13 mouse cellular contexts compared by ENCODE assay signal in the genomic region with DNA sequence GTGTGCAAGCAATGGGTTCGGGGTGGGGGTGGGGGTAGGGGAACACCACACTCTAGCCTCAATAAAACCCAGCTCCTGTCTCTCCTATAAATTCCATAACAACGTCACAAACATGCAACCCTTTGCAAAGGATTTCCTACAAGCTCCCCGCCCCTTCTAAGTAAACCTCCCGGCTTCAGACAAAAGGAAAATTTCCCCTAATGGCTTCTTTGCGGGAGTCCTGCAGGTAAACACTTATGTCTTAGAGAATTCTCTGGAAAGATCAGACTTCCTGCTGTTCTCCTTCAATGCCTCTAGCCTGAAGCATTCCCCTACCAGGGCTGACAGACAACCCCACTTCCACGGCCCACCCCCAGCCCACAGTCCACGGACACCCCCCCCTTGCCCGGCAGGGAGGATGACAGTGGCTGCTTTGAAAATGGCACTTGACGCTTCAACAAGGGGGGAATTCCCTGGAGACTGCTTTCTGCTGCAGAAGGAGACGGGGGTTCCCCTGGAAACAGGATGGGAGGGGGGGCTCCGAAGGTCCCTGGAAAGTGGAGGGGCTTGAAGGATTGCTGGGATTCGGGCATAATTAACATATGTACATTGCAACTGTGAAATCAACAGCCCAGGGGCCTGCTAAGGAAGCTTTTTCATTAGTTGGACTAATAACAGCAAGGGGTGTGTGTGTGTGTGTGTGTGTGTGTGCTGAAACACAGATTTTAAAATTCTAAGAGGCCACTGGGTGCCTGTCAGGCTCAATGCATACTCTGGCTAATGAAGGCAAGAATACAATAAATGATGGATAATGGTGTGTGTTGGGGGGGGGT. TPM values are rescaled to one million over a fixed set of nuclear protein-coding genes. Genes with fewer than 3 reads are reported as not detected.
DNase-seq lines count a peak whose midpoint lies in the region; ATAC-seq and TF ChIP-seq lines count a peak whose summit lies in the region.
"Had no signal": no experiment of that assay in that cellular context is flagged by ENCODE, and none has a peak within 500 bp of the region (broad histone marks: within the 10 kb centered on the region; RNA-seq: fewer than 3 reads in every experiment).

No protein-coding gene starts in this region.

- TF ChIP-seq EP300 in stomach, postnatal 0 days (optimal IDR thresholded peaks at IDR 0.05): no peak

- 8% methylated on average over 12 of the region's 12 CpGs for WGBS in hindbrain, embryonic 11.5 days
- 22% methylated on average over 12 of the region's 12 CpGs for WGBS in stomach, postnatal 0 days
- 12% methylated on average over 12 of the region's 12 CpGs for WGBS in cerebellum, adult 2 months

- ATAC-seq in hindbrain, embryonic 11.5 days (ENCODE audit: low FRiP score): peak; percentile 74
- ATAC-seq in stomach, postnatal 0 days (ENCODE audit: low FRiP score, low TSS enrichment): no peak; the same call in 1 of the 2 replicates

- peak overlapping the region; percentile 51 for H3K27ac ChIP-seq in hindbrain, embryonic 11.5 days (ENCODE audit: low read depth, low read length)
- H3K27ac ChIP-seq in stomach, postnatal 0 days (replicated peaks): no peak overlapping the region
- no peak overlapping the region for H3K27ac ChIP-seq in cerebellum, adult 2 months (ENCODE audit: insufficient read depth, low read length)

- H3K4me2 ChIP-seq in hindbrain, embryonic 11.5 days (replicated peaks; ENCODE audit: low read depth, low read length): no peak overlapping the region
- H3K4me2 ChIP-seq in stomach, postnatal 0 days (replicated peaks; ENCODE audit: low read depth): no peak overlapping the region

- peaks cover 21% of the 10 kb centered on the region for H3K4me1 ChIP-seq in hindbrain, embryonic 11.5 days (replicated peaks; ENCODE audit: control insufficient read depth, insufficient read depth, low read length)
- H3K4me1 ChIP-seq in stomach, postnatal 0 days (replicated peaks; ENCODE audit: control insufficient read depth, insufficient read depth): no peaks in the 10 kb centered on the region
- no peaks in the 10 kb centered on the region for H3K4me1 ChIP-seq in cerebellum, adult 2 months (ENCODE audit: control insufficient read depth, insufficient read depth, low read length)

- H3K4me3 ChIP-seq in hindbrain, embryonic 11.5 days (ENCODE audit: low read depth, low read length): 0 out of 2 replicates have a peak overlapping the region, but pooled peaks have one; percentile 4
- H3K4me3 ChIP-seq in stomach, postnatal 0 days (ENCODE audit: low read depth, low read length): no peak overlapping the region
- H3K4me3 ChIP-seq in cerebellum, adult 2 months (replicated peaks; ENCODE audit: insufficient read depth, low read depth, low read length): no peak overlapping the region

- H3K9ac ChIP-seq in hindbrain, embryonic 11.5 days (ENCODE audit: low read depth, low read length): no peak overlapping the region; the same call in 1 of the 2 replicates
- no peak overlapping the region for H3K9ac ChIP-seq in stomach, postnatal 0 days (ENCODE audit: low read length)

- DNase-seq in lung, postnatal 36 days: peak; percentile 6
- no peak for DNase-seq in lung, postnatal 14 days
- peak; percentile 68 for DNase-seq in hindbrain, embryonic 11.5 days (ENCODE audit: low spot score)
- peak; percentile 65 for DNase-seq in mesoderm, embryonic 11.5 days (ENCODE audit: low read depth, low spot score)
- peak; percentile 27 for DNase-seq in stomach, postnatal 0 days (ENCODE audit: low spot score)
- DNase-seq in thymus, postnatal 36 days: no peak
- no peak for DNase-seq in cerebellum, adult 2 months
- no peak for DNase-seq in gastrocnemius, postnatal 25 days
- DNase-seq: adrenal gland, adult 2 months; cerebellum, adult 8-10 months; heart, postnatal 10 days; right cerebral cortex, postnatal 14 days; thymus, adult 18-20 months had no signal

- no peak for TF ChIP-seq CTCF in stomach, postnatal 0 days (IDR thresholded peaks at IDR 0.05; ENCODE audit: low read depth)
- no peak for TF ChIP-seq CTCF in cerebellum, adult 2 months (IDR thresholded peaks at IDR 0.05; ENCODE audit: borderline replicate concordance, insufficient read depth, low read depth, low read length)

- H3K27me3 ChIP-seq in hindbrain, embryonic 11.5 days (ENCODE audit: control insufficient read depth, insufficient read depth, low read length): no peaks in the 10 kb centered on the region
- no peaks in the 10 kb centered on the region for H3K27me3 ChIP-seq in stomach, postnatal 0 days (ENCODE audit: control insufficient read depth, insufficient read depth, low read length)
- H3K27me3 ChIP-seq in cerebellum, adult 2 months (ENCODE audit: control insufficient read depth, insufficient read depth, low read length): no peaks in the 10 kb centered on the region; the same call in 1 of the 2 replicates

- no peaks in the 10 kb centered on the region for H3K36me3 ChIP-seq in hindbrain, embryonic 11.5 days (ENCODE audit: control insufficient read depth, insufficient read depth, low read length)
- H3K36me3 ChIP-seq in stomach, postnatal 0 days (ENCODE audit: control insufficient read depth, insufficient read depth, low read length): no peaks in the 10 kb centered on the region

- H3K9me3 ChIP-seq in hindbrain, embryonic 11.5 days (ENCODE audit: control insufficient read depth, low read length): no peaks in the 10 kb centered on the region
- no peaks in the 10 kb centered on the region for H3K9me3 ChIP-seq in stomach, postnatal 0 days (ENCODE audit: control insufficient read depth, low read length)

- no peak for TF ChIP-seq POLR2A in cerebellum, adult 2 months (IDR thresholded peaks at IDR 0.05; ENCODE audit: borderline replicate concordance, insufficient read depth, low read length)

RNA-seq across cellular contexts. Expression of a gene that starts 24.4 kb away (rescaled TPM):
- 3.7 and 4.2 TPM in 2 replicates for polyA plus RNA-seq in hindbrain, embryonic 11.5 days (2014; fragmentation: Nextera tagmentation; extraction: Ambion mirVana)
- polyA plus RNA-seq in stomach, postnatal 0 days (2015; fragmentation: Nextera tagmentation; extraction: Ambion mirVana): 4.8 and 5.3 TPM in 2 replicates
- 7.5 and 8.4 TPM in 2 replicates for polyA plus RNA-seq in cerebellum, adult 2 months (2012; rRNA removed)
- total RNA-seq in gastrocnemius, postnatal 25 days (2021): under 1 TPM in 1 of 2 experiments, not detected in 1; 0.13 TPM

RNA-seq across cellular contexts. Expression of a gene that starts 50.4 kb away (rescaled TPM):
- polyA plus RNA-seq in hindbrain, embryonic 11.5 days (2014; fragmentation: Nextera tagmentation; extraction: Ambion mirVana): 128 and 142 TPM in 2 replicates
- polyA plus RNA-seq in stomach, postnatal 0 days (2015; fragmentation: Nextera tagmentation; extraction: Ambion mirVana): 64.6 and 65.9 TPM in 2 replicates
- 25.1 and 25.3 TPM in 2 replicates for polyA plus RNA-seq in cerebellum, adult 2 months (2012; rRNA removed)
- total RNA-seq in gastrocnemius, postnatal 25 days (2021): 1 to 10 TPM; 7.8 TPM

RNA-seq across cellular contexts. Expression of a gene that starts 55.0 kb away (rescaled TPM):
- polyA plus RNA-seq in hindbrain, embryonic 11.5 days (2014; fragmentation: Nextera tagmentation; extraction: Ambion mirVana): 75.5 and 79.4 TPM in 2 replicates
- polyA plus RNA-seq in stomach, postnatal 0 days (2015; fragmentation: Nextera tagmentation; extraction: Ambion mirVana): 91.2 and 97.2 TPM in 2 replicates
- polyA plus RNA-seq in cerebellum, adult 2 months (2012; rRNA removed): 102 and 111 TPM in 2 replicates
- total RNA-seq in gastrocnemius, postnatal 25 days (2021): 100 to 1,000 TPM; 102 to 122 TPM

Comparison
In these comparisons a context has a peak if more than half of its experiments do, and no peak if none do; other contexts are left out.
1. DNase-seq: peak in lung, postnatal 36 days (single experiment), hindbrain, embryonic 11.5 days (single experiment), mesoderm, embryonic 11.5 days (single experiment) and stomach, postnatal 0 days (single experiment); none in lung, postnatal 14 days (single experiment), thymus, postnatal 36 days (0 of 2), cerebellum, adult 2 months (0 of 2) and gastrocnemius, postnatal 25 days (single experiment).